Mouse (Mus musculus) B cell, adult (primary cell): ENCODE data around the gene Usp35. TPM values are rescaled to one million over a fixed set of nuclear protein-coding genes. Genes with fewer than 3 reads are reported as not detected.

Experiments
- total RNA-seq: library from RNA; stranded (reverse); gene quantifications from 4 replicates; pipeline ENCODE4 v1.2.4, GENCODE M21; 2023; ENCODE audit not compliant: inconsistent age

Usp35 gene
- 5.2 to 8.0 TPM (median 5.9 TPM) in 4 replicates for total RNA-seq

DNA sequence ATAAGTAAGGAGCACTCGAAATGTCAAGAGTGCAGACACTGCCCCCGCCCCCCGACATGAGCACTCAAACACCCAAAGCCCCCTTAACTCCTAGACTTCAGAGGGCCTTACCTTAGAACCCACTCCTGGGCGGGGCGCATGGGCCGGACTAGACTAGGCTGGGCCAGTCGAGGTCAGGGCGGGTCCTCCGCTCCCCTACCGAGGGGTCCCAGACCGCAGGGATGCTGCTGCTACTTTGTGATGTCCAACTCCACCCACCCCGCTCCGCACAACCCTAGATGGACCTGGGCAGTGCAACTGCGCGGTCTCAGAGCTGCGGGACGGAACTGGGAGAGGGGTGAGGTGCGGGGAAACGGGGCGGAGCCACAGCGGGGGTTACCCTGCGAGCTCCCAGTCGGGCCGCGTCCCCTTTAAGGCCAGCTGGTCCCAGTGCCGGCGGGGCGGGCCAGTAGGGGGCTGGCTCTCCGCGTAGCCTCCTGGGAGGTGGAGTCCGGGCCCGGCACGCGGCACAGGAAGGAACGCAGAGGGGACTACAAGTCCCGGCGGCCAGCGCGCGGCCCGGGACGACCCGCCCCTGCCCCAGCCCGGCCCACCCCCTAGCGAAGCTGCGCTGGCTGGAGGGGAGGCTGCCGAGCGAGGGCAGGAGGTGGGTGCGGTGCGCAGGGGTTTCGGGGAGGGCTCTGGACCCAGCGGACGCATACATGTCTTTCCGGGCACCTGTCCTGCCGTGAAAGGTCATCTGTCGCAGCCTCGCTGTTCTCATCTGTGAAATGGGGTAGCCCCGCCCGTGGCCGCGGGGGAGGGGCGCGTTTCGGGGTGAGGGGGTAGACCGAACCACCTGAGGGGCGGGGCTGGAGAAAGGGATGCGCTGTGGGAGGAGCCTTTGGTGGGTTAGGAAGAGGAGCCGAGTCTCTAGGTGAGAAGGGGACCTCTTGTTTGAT is at the start of gene Usp35, which contains the start of gene Kctd21:
TSS of gene Usp35 (minus strand) at position 295 of the 941 bp plus-strand sequence.
TSS of gene Kctd21 (plus strand) at position 602 of the 941 bp plus-strand sequence.

Other genes with a start within 250 kb of the Usp35 start
- 1.2 to 1.7 TPM (median 1.3 TPM) in 4 replicates for gene Kctd21, start 307 bp upstream of the Usp35 start, total RNA-seq
- 14.9 to 17.7 TPM (median 15.9 TPM) in 4 replicates for gene Alg8, start 39.6 kb upstream of the Usp35 start, total RNA-seq
- gene Ndufc2, start 68.0 kb upstream of the Usp35 start, total RNA-seq: 53.9 to 65.9 TPM (median 63.7 TPM) in 4 replicates
- not detected in 4 replicates for gene Thrsp, start 85.7 kb upstream of the Usp35 start, total RNA-seq
- 5.8 to 8.7 TPM (median 8.1 TPM) in 4 replicates for gene Kctd14, start 119.3 kb upstream of the Usp35 start, total RNA-seq
- gene Ints4, start 148.9 kb upstream of the Usp35 start, total RNA-seq: 76.2 to 94.9 TPM (median 82.3 TPM) in 4 replicates
- 9.0 to 11.2 TPM (median 9.8 TPM) in 4 replicates for gene Aamdc, start 247.5 kb upstream of the Usp35 start, total RNA-seq
- gene Rsf1, start 247.9 kb upstream of the Usp35 start, total RNA-seq: 74.5 to 87.7 TPM (median 77.4 TPM) in 4 replicates